Mouse (Mus musculus): Measurements from ENCODE around the gene Sema6d. TPM values are rescaled to one million over a fixed set of nuclear protein-coding genes. Genes with fewer than 3 reads are reported as not detected.

Gene Sema6d
- polyA plus RNA-seq, 1 experiment from 2014 or later: 4.9 TPM

DNA sequence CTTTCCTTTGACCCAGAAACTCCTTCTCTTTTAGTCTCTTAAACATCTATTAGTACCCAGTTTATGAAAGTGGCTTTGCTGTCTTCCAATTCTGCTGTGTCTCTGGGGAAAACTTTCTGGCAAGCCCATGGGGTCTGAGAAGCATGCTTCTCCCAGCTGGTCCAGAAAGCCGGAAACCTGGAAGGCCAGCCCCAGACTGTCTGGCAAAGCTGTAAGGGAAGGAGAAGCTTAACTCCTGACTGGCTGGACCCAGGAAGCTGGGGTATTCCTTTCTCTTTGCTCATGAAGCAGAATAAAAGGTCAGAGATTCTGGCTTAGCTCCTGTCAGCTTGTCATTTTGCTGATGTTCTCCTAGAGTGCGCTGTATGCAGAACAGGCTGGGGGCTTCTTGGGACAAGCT is 280.2 kb downstream of the Sema6d start:
- peak; percentile 57 for DNase-seq (ENCODE audit: low spot score)
- Histone ChIP-seq H3K9me3 (replicated peaks; ENCODE audit: low read length) (no peaks in the 10 kb centered on the region), H3K27me3 (ENCODE audit: insufficient read depth, low read length) (no peaks in the 10 kb centered on the region), H3K9ac (ENCODE audit: low read depth, low read length) (no peak overlapping the region), H3K27ac (no peak overlapping the region), H3K4me2 (ENCODE audit: low read length) (no peak overlapping the region), H3K4me1 (replicated peaks; ENCODE audit: insufficient read depth, low read length) (0 out of 2 replicates have a peak, but pooled peaks cover 3% of the 10 kb centered on the region), H3K4me3 (replicated peaks; ENCODE audit: low read depth, low read length) (no peak overlapping the region), H3K36me3 (ENCODE audit: insufficient read depth, low read length) (no peaks in the 10 kb centered on the region)
- 53% methylated on average over 2 of the region's 2 CpGs for WGBS
- TF ChIP-seq CTCF (IDR thresholded peaks at IDR 0.05; ENCODE audit: low read depth): no peak
- ATAC-seq (replicated peaks; ENCODE audit: low FRiP score, low read depth): no peak

DNA sequence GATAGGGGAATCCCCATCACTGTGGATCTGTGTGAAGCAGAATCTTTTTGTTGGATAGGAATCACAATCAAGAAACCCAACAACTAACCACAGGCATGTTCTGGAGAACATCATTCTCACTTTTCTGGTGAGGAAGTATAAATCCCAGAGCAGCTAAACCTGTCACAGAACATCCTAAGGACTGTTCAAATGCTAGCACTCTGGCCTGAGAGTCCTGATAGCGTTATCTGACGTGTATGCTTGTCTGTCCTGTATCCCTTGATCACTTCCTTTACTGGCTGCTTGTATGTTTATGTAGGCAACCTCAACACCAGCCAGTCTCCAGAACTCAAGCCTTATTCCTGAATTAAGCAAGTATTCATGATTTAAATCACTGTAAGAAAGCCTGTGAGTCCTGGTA is 281.6 kb downstream of the Sema6d start:
- no peak overlapping the region for H3K27ac ChIP-seq
- H3K4me1 ChIP-seq (replicated peaks; ENCODE audit: insufficient read depth, low read length): 0 out of 2 replicates have a peak, but pooled peaks cover 3% of the 10 kb centered on the region
- DNase-seq (ENCODE audit: low spot score) (peak; percentile 42), ATAC-seq (replicated peaks; ENCODE audit: low FRiP score, low read depth) (no peak)
- no peaks in the 10 kb centered on the region for H3K27me3 ChIP-seq (ENCODE audit: insufficient read depth, low read length)
- no peak overlapping the region for H3K9ac ChIP-seq (ENCODE audit: low read depth, low read length)
- H3K4me2 ChIP-seq (ENCODE audit: low read length): no peak overlapping the region
- no peaks in the 10 kb centered on the region for H3K36me3 ChIP-seq (ENCODE audit: insufficient read depth, low read length)
- H3K9me3 ChIP-seq (replicated peaks; ENCODE audit: low read length): no peaks in the 10 kb centered on the region
- no peak for TF ChIP-seq CTCF (IDR thresholded peaks at IDR 0.05; ENCODE audit: low read depth)
- WGBS: 46% methylated on average over 2 of the region's 2 CpGs
- no peak overlapping the region for H3K4me3 ChIP-seq (replicated peaks; ENCODE audit: low read depth, low read length)

DNA sequence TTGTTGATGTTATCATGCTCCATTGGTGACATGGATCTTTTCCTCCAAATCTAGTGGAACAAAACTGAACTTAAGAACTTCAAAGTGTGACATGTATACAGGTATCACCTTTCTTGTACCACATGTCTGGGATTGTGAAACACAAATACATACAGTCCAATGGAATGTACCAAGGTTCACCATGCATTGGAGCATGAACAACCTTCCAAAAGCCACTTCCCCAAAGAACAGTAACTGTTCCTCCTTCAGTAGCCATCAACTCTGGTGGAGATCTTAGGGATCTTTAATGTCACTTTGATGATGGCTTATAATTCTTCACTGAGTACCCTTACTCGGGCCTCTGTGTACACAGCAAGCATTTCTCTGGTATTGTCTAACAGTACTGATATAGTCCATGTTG is 295.3 kb downstream of the Sema6d start:
- no peaks in the 10 kb centered on the region for H3K9me3 ChIP-seq (replicated peaks; ENCODE audit: low read length)
- H3K4me1 ChIP-seq (replicated peaks; ENCODE audit: insufficient read depth, low read length): no peaks in the 10 kb centered on the region
- no peak overlapping the region for H3K9ac ChIP-seq (ENCODE audit: low read depth, low read length)
- WGBS: 72% methylated on average over 1 of the region's 1 CpGs
- no peaks in the 10 kb centered on the region for H3K36me3 ChIP-seq (ENCODE audit: insufficient read depth, low read length)
- ATAC-seq (replicated peaks; ENCODE audit: low FRiP score, low read depth) (no peak), DNase-seq (ENCODE audit: low spot score) (no peak)
- H3K27me3 ChIP-seq (ENCODE audit: insufficient read depth, low read length): no peaks in the 10 kb centered on the region
- no peak overlapping the region for H3K4me3 ChIP-seq (replicated peaks; ENCODE audit: low read depth, low read length)
- no peak for TF ChIP-seq CTCF (IDR thresholded peaks at IDR 0.05; ENCODE audit: low read depth)
- no peak overlapping the region for H3K4me2 ChIP-seq (ENCODE audit: low read length)
- H3K27ac ChIP-seq: no peak overlapping the region

DNA sequence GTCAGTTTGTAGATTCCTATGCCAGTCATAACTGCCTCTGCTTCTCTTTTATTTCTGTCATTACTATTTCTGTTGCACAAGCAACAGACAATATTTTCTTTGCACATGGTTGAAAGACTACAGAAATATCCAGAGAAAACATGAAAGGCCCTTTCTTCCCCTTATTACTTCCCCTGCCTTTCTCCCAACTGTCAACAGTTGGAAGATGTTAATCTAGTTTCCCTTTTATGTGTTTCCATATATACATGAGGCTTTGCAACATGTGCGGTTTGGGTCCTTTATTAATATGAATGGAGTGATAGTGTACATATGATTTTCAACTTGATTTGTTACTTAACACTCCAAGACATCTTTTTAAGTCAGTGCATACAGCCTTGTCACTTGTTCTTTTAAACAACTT is 296.0 kb downstream of the Sema6d start:
- H3K4me1 ChIP-seq (replicated peaks; ENCODE audit: insufficient read depth, low read length): no peaks in the 10 kb centered on the region
- DNase-seq (ENCODE audit: low spot score) (peak; percentile 16), ATAC-seq (replicated peaks; ENCODE audit: low FRiP score, low read depth) (no peak)
- H3K9ac ChIP-seq (ENCODE audit: low read depth, low read length): no peak overlapping the region
- WGBS: 50% methylated on average over 1 of the region's 1 CpGs
- no peaks in the 10 kb centered on the region for H3K9me3 ChIP-seq (replicated peaks; ENCODE audit: low read length)
- no peak overlapping the region for H3K4me3 ChIP-seq (replicated peaks; ENCODE audit: low read depth, low read length)
- no peak for TF ChIP-seq CTCF (IDR thresholded peaks at IDR 0.05; ENCODE audit: low read depth)
- no peaks in the 10 kb centered on the region for H3K27me3 ChIP-seq (ENCODE audit: insufficient read depth, low read length)
- no peaks in the 10 kb centered on the region for H3K36me3 ChIP-seq (ENCODE audit: insufficient read depth, low read length)
- H3K4me2 ChIP-seq (ENCODE audit: low read length): no peak overlapping the region
- no peak overlapping the region for H3K27ac ChIP-seq

DNA sequence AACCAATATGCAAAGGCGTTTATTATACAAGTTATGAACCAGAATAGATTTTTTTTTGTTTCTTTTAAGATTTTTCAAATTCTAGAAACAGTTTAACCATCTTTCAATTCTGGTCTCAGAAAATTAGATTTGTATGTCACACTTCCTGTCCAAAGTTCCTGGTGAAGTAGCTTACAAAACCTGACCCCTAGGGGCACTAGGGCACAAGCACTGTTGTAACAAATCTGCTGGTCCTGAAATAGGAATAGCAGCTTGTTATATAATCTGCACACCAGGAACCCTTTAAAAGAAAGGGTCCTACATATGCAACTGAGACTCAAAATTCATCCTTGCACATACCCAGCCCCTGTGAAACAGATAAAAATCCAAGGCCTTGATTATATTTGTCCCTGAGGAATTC is 298.5 kb downstream of the Sema6d start:
- no peaks in the 10 kb centered on the region for H3K36me3 ChIP-seq (ENCODE audit: insufficient read depth, low read length)
- H3K4me2 ChIP-seq (ENCODE audit: low read length): no peak overlapping the region
- no peak overlapping the region for H3K4me3 ChIP-seq (replicated peaks; ENCODE audit: low read depth, low read length)
- no peaks in the 10 kb centered on the region for H3K27me3 ChIP-seq (ENCODE audit: insufficient read depth, low read length)
- no peaks in the 10 kb centered on the region for H3K4me1 ChIP-seq (replicated peaks; ENCODE audit: insufficient read depth, low read length)
- no peak overlapping the region for H3K9ac ChIP-seq (ENCODE audit: low read depth, low read length)
- 80% methylated on average over 1 of the region's 1 CpGs for WGBS
- H3K27ac ChIP-seq: no peak overlapping the region
- ATAC-seq (replicated peaks; ENCODE audit: low FRiP score, low read depth): no peak
- peak; percentile 34 for TF ChIP-seq CTCF (IDR thresholded peaks at IDR 0.05; ENCODE audit: low read depth)
- H3K9me3 ChIP-seq (replicated peaks; ENCODE audit: low read length): no peaks in the 10 kb centered on the region
- no peak for DNase-seq (ENCODE audit: low spot score)

DNA sequence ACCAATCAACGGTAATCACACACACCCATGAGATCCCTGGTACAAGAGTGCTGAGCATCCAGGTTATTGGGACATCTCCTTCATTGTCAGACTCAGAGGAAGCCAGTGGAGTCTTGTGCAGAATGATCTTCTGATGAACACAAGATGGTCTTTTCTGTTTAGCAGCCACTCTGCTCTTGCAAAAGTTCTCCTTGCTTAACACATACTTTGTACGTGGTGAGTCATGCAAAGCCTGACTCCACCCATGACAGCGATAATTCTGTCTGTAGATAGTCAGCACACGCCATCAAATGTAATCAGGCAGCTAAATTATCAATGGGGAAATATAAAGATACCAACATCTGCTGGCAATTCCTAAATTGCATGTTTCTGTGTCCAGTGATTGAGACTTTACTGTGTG is 307.0 kb downstream of the Sema6d start:
- Histone ChIP-seq H3K9ac (ENCODE audit: low read depth, low read length) (no peak overlapping the region), H3K9me3 (replicated peaks; ENCODE audit: low read length) (no peaks in the 10 kb centered on the region), H3K27me3 (ENCODE audit: insufficient read depth, low read length) (no peaks in the 10 kb centered on the region), H3K4me3 (replicated peaks; ENCODE audit: low read depth, low read length) (no peak overlapping the region), H3K27ac (no peak overlapping the region), H3K36me3 (ENCODE audit: insufficient read depth, low read length) (no peaks in the 10 kb centered on the region), H3K4me1 (replicated peaks; ENCODE audit: insufficient read depth, low read length) (no peaks in the 10 kb centered on the region), H3K4me2 (ENCODE audit: low read length) (no peak overlapping the region)
- TF ChIP-seq CTCF (IDR thresholded peaks at IDR 0.05; ENCODE audit: low read depth): no peak
- 81% methylated on average over 4 of the region's 4 CpGs for WGBS
- ATAC-seq (replicated peaks; ENCODE audit: low FRiP score, low read depth) (no peak), DNase-seq (ENCODE audit: low spot score) (no peak)

DNA sequence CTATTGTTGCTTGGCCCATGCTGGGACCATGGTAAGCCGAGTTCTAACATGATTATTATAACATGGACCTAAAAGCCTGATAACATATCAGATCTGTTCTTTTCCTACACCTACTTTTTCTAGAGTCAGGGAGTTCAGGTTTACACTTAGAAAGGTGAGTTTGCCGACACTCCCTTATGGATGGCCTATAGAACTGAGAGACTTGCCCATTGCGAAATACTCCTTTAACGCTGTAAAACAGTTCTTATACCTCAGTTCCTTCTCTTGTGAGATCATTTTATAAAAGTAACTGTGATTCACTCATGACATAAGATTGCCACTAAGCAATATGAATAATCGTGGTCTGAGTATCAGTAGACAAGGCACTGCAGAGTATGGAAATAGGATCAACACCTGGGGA is 307.5 kb downstream of the Sema6d start:
- ATAC-seq (replicated peaks; ENCODE audit: low FRiP score, low read depth) (no peak), DNase-seq (ENCODE audit: low spot score) (no peak)
- TF ChIP-seq CTCF (IDR thresholded peaks at IDR 0.05; ENCODE audit: low read depth): no peak
- WGBS: 93% methylated on average over 5 of the region's 5 CpGs
- Histone ChIP-seq H3K27ac (no peak overlapping the region), H3K9ac (ENCODE audit: low read depth, low read length) (no peak overlapping the region), H3K4me2 (ENCODE audit: low read length) (no peak overlapping the region), H3K27me3 (ENCODE audit: insufficient read depth, low read length) (no peaks in the 10 kb centered on the region), H3K4me3 (replicated peaks; ENCODE audit: low read depth, low read length) (no peak overlapping the region), H3K4me1 (replicated peaks; ENCODE audit: insufficient read depth, low read length) (no peaks in the 10 kb centered on the region), H3K36me3 (ENCODE audit: insufficient read depth, low read length) (no peaks in the 10 kb centered on the region), H3K9me3 (replicated peaks; ENCODE audit: low read length) (no peaks in the 10 kb centered on the region)
